Mouse (Mus musculus) granulocyte monocyte progenitor cell, adult 5-6 weeks (primary cell): ENCODE results near the gene Tubb2b. TPM values are rescaled to one million over a fixed set of nuclear protein-coding genes. Genes with fewer than 3 reads are reported as not detected.

ENCODE experiments used
- ATAC-seq: replicated peaks from 2 replicates; pipeline ENCODE4 v1.8.0; 2016; ENCODE audit warnings: mild to moderate bottlenecking, moderate TSS enrichment, inconsistent platforms; ENCODE audit not compliant: poor library complexity, severe bottlenecking
- total RNA-seq, 2 experiments: library from RNA; stranded (forward) in 1 of 2; stranded (reverse) in 1 of 2; fragments of 200-712, 200-1000 nt in 1 of 2; fragments of >200 nt in 1 of 2; fragmentation: Nextera tagmentation in 1 of 2; gene quantifications; 2 replicates each; pipeline ENCODE4 v1.2.3; 2014 to 2017

Gene Tubb2b
- total RNA-seq, 2 experiments from 2014 or later: not detected

GRCm38 (mm10) chr13:34077492-34078271 lies 52.6 kb downstream of the Tubb2b start, which contains the start of gene Tubb2a:
Gene Tubb2a (minus strand): TSS chr13:34078007.
- peak; percentile 80 for ATAC-seq

Other genes with a start within 250 kb of the Tubb2b start
- gene Serpinb6c, start 224.8 kb downstream of the Tubb2b start, total RNA-seq (2014; fragmentation: Nextera tagmentation): not detected in 2 replicates
- gene Serpinb6c, start 224.8 kb downstream of the Tubb2b start, total RNA-seq (2017): not detected in 2 replicates
- 24.2 and 43.8 TPM in 2 replicates for gene Nqo2, start 165.8 kb downstream of the Tubb2b start, total RNA-seq (2014; fragmentation: Nextera tagmentation)
- gene Nqo2, start 165.8 kb downstream of the Tubb2b start, total RNA-seq (2017): 35.0 and 39.7 TPM in 2 replicates
- gene Ripk1, start 128.1 kb downstream of the Tubb2b start, total RNA-seq (2014; fragmentation: Nextera tagmentation): 37.3 and 42.8 TPM in 2 replicates
- 52.7 and 67.2 TPM in 2 replicates for gene Ripk1, start 128.1 kb downstream of the Tubb2b start, total RNA-seq (2017)
- gene Serpinb6a, start 127.7 kb downstream of the Tubb2b start, total RNA-seq (2014; fragmentation: Nextera tagmentation): 6.7 and 24.5 TPM in 2 replicates
- 8.6 and 8.7 TPM in 2 replicates for gene Serpinb6a, start 127.7 kb downstream of the Tubb2b start, total RNA-seq (2017)
- gene Bphl, start 92.9 kb downstream of the Tubb2b start, total RNA-seq (2014; fragmentation: Nextera tagmentation): 88.3 and 115 TPM in 2 replicates
- gene Bphl, start 92.9 kb downstream of the Tubb2b start, total RNA-seq (2017): 39.5 and 45.5 TPM in 2 replicates
- 2.3 and 3.4 TPM in 2 replicates for gene Tubb2a, start 52.5 kb downstream of the Tubb2b start, total RNA-seq (2014; fragmentation: Nextera tagmentation)
- 7.0 and 8.5 TPM in 2 replicates for gene Tubb2a, start 52.5 kb downstream of the Tubb2b start, total RNA-seq (2017)
- gene Psmg4, start 32.5 kb upstream of the Tubb2b start, total RNA-seq (2014; fragmentation: Nextera tagmentation): 50.2 and 81.2 TPM in 2 replicates
- gene Psmg4, start 32.5 kb upstream of the Tubb2b start, total RNA-seq (2017): 181 and 240 TPM in 2 replicates
- gene Slc22a23, start 214.7 kb upstream of the Tubb2b start, total RNA-seq (2014; fragmentation: Nextera tagmentation): not detected in 2 replicates
- 1.0 TPM in 1 of 2 replicates, not detected in the other for gene Slc22a23, start 214.7 kb upstream of the Tubb2b start, total RNA-seq (2017)